Mouse (Mus musculus): ENCODE measurements around the gene Golga1.

- TF ChIP-seq GATA1 (IDR thresholded peaks at IDR 0.05; ENCODE audit: borderline replicate concordance, low read length) = no peak
- no peak for TF ChIP-seq FLI1 (IDR thresholded peaks at IDR 0.05; ENCODE audit: low read length)
Observed at GRCm38 (mm10) chr2:39004372-39004771, 61.0 kb downstream of the Golga1 start.

All from megakaryocyte, embryonic 14.5 days (primary cell).